Mouse (Mus musculus): ENCODE measurements around the gene Ecm2.

DNA sequence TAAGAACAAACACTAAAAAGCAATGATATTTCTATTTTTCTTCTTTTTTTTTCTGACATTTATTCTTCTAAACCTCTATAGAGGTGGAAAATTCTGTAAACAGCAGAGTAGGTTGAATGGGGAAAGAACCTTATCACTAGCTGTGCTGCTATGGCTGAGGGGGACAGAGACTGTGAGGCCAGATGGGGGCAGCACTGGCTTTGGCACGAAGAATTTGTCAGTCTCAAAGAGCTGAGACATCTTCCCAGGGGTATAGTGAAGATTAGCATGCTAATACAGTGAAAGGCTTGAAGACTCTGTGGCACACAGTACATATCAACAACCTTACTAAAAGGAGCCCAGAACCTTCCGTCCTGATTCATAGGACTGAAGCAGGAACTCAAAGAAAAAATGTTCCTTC lies 54.6 kb downstream of the Ecm2 start:
- TF ChIP-seq POLR2A (IDR thresholded peaks at IDR 0.05; ENCODE audit: extremely low read depth, insufficient read depth, low read length): no peak
- peak; percentile 80 for TF ChIP-seq CTCF (IDR thresholded peaks at IDR 0.05; ENCODE audit: low read depth, low read length)

Measured in liver, adult 2 months (tissue).